Mouse (Mus musculus) ES-E14 (cell line): ENCODE data around the gene Erc2. TPM values are rescaled to one million over a fixed set of nuclear protein-coding genes. Genes with fewer than 3 reads are reported as not detected.

Experiments used
- DNase-seq: peaks from one replicate; pipeline ENCODE4 v3.0.0-alpha.2; 2013; ENCODE audit warnings: low read depth, low spot score
- H3K27ac ChIP-seq: 2 replicates; pipeline ENCODE4 v1.5.1; 2012; ENCODE audit warnings: low read depth, mild to moderate bottlenecking, low read length, moderate library complexity, mixed read lengths; ENCODE audit not compliant: poor library complexity, insufficient read depth, severe bottlenecking
- H3K36me3 ChIP-seq: 2 replicates; pipeline ENCODE4 v1.6.1; 2012; ENCODE audit warnings: mild to moderate bottlenecking, low read length, moderate library complexity, mixed read lengths; ENCODE audit not compliant: control insufficient read depth, poor library complexity, insufficient read depth, severe bottlenecking
- H3K4me1 ChIP-seq, 2 experiments: fragments of 150-350 bp in 1 of 2; sonication (generic) in 1 of 2; 2 replicates each; pipeline ENCODE4 v1.6.1; 2012; ENCODE audit warnings: low read length in 2 of 2, mild to moderate bottlenecking in 1 of 2, mixed read lengths in 1 of 2; ENCODE audit not compliant: control insufficient read depth in 2 of 2, insufficient read depth in 2 of 2, poor library complexity in 1 of 2
- H3K4me3 ChIP-seq, 2 experiments: fragments of 150-350 bp in 1 of 2; sonication (generic) in 1 of 2; 2 replicates each; pipeline ENCODE4 v1.5.1; 2012; ENCODE audit warnings: low read length in 2 of 2, low read depth in 1 of 2, mild to moderate bottlenecking in 1 of 2, mixed read lengths in 1 of 2; ENCODE audit not compliant: insufficient read depth in 1 of 2, poor library complexity in 1 of 2, severe bottlenecking in 1 of 2
- H3K9ac ChIP-seq: 2 replicates; pipeline ENCODE4 v1.6.1; 2012; ENCODE audit warnings: low read depth, mild to moderate bottlenecking, low read length, mixed read lengths; ENCODE audit not compliant: poor library complexity, insufficient read depth, severe bottlenecking
- H3K9me3 ChIP-seq: fragments of 150-350 bp; sonication (generic); 2 replicates; pipeline ENCODE4 v1.6.1; 2012; ENCODE audit warnings: low read depth, mild to moderate bottlenecking, low read length; ENCODE audit not compliant: control insufficient read depth, insufficient read depth
- CHD2 ChIP-seq: IDR thresholded peaks from 2 replicates; pipeline ENCODE4 v1.6.1; 2014; ENCODE audit warnings: mild to moderate bottlenecking, low read depth, low read length, inconsistent platforms
- HCFC1 ChIP-seq: IDR thresholded peaks from 2 replicates; pipeline ENCODE4 v1.6.1; 2012; ENCODE audit warnings: low read length, inconsistent platforms, borderline replicate concordance; ENCODE audit not compliant: insufficient read depth
- MAFK ChIP-seq: IDR thresholded peaks from 2 replicates; pipeline ENCODE4 v1.6.1; 2014; ENCODE audit warnings: mild to moderate bottlenecking, low read depth, low read length, inconsistent platforms; ENCODE audit not compliant: insufficient read depth
- ZC3H11A ChIP-seq: IDR thresholded peaks from 2 replicates; pipeline ENCODE4 v1.6.1; 2012; ENCODE audit warnings: low read depth, mild to moderate bottlenecking, inconsistent platforms, low read length, borderline replicate concordance
- ZNF384 ChIP-seq: IDR thresholded peaks from 2 replicates; pipeline ENCODE4 v1.6.1; 2012; ENCODE audit warnings: low read depth, low read length, inconsistent platforms
- in situ Hi-C, 2 experiments: fragments of 600-800 bp; cut with MboI; formaldehyde crosslinking; loops; one replicate each; pipeline ENCODE4 v1.15.1; 2025; ENCODE audit warnings: low sequenced_read_pairs in 2 of 2, inconsistent platforms in 1 of 2; ENCODE audit not compliant: unreplicated experiment in 2 of 2
- total RNA-seq: library from RNA; depleted of rRNA; stranded (reverse); fragments of 300-350 nt; gene quantifications from 2 replicates; pipeline ENCODE4 v1.2.3, GENCODE M21; 2012

Gene Erc2
- total RNA-seq, 1 experiment: 9.1 TPM

GRCm38 (mm10) chr14:28240111-28240510 lies 617.9 kb downstream of the Erc2 start:
- Histone ChIP-seq H3K9ac (no peak overlapping the region), H3K36me3 (no peaks in the 10 kb centered on the region), H3K9me3 (no peaks in the 10 kb centered on the region), H3K27ac (no peak overlapping the region), H3K4me3 (no peak overlapping the region), H3K4me1 (peaks cover 0 to 2% of the 10 kb centered on the region in 2 experiments; a peak in 1 of 4 replicates)
- in situ Hi-C loops: no loop called here
- TF ChIP-seq ZNF384 (no peak), MAFK (no peak), HCFC1 (no peak), CHD2 (no peak), ZC3H11A (no peak)
- DNase-seq: no peak

GRCm38 (mm10) chr14:28242743-28243142 lies 620.5 kb downstream of the Erc2 start:
- Histone ChIP-seq H3K27ac (no peak overlapping the region), H3K4me3 (no peak overlapping the region), H3K9ac (no peak overlapping the region), H3K36me3 (no peaks in the 10 kb centered on the region), H3K4me1 (peaks cover 0 to 2% of the 10 kb centered on the region in 2 experiments; a peak in 1 of 4 replicates), H3K9me3 (no peaks in the 10 kb centered on the region)
- in situ Hi-C loops: no loop called here
- no peak for DNase-seq
- TF ChIP-seq HCFC1: no peak
- TF ChIP-seq ZC3H11A: no peak
- TF ChIP-seq CHD2: no peak
- no peak for TF ChIP-seq ZNF384
- TF ChIP-seq MAFK: no peak

GRCm38 (mm10) chr14:28243474-28243873 lies 621.2 kb downstream of the Erc2 start:
- Histone ChIP-seq H3K36me3 (no peaks in the 10 kb centered on the region), H3K4me3 (no peak overlapping the region), H3K9ac (no peak overlapping the region), H3K27ac (no peak overlapping the region), H3K4me1 (peaks cover 0 to under 1% of the 10 kb centered on the region in 2 experiments; a peak in 1 of 4 replicates), H3K9me3 (no peaks in the 10 kb centered on the region)
- no peak for DNase-seq
- no peak for TF ChIP-seq HCFC1
- no peak for TF ChIP-seq ZC3H11A
- no peak for TF ChIP-seq CHD2
- no peak for TF ChIP-seq MAFK
- TF ChIP-seq ZNF384: no peak
- in situ Hi-C loops: no loop called here

GRCm38 (mm10) chr14:28262706-28263105 lies 640.5 kb downstream of the Erc2 start:
- H3K4me3 ChIP-seq: no peak overlapping the region
- H3K36me3 ChIP-seq: no peaks in the 10 kb centered on the region
- H3K9me3 ChIP-seq: no peaks in the 10 kb centered on the region
- H3K27ac ChIP-seq: no peak overlapping the region
- no peak overlapping the region for H3K9ac ChIP-seq
- no peak for DNase-seq
- H3K4me1 ChIP-seq: no peaks in the 10 kb centered on the region
- in situ Hi-C loops: no loop called here
- TF ChIP-seq CHD2 (no peak), ZC3H11A (no peak), MAFK (no peak), HCFC1 (no peak), ZNF384 (no peak)

- Histone ChIP-seq H3K9me3 (no peaks in the 10 kb centered on the region), H3K27ac (no peak overlapping the region), H3K36me3 (no peaks in the 10 kb centered on the region), H3K4me3 (no peak overlapping the region), H3K9ac (no peak overlapping the region), H3K4me1 (no peaks in the 10 kb centered on the region)
- DNase-seq: no peak
- no peak for TF ChIP-seq ZC3H11A
- no peak for TF ChIP-seq HCFC1
- TF ChIP-seq CHD2: no peak
- no peak for TF ChIP-seq ZNF384
- in situ Hi-C loops: no loop called here
Observed at GRCm38 (mm10) chr14:28267367-28267766, 645.1 kb downstream of the Erc2 start.
